Mouse (Mus musculus) intestine, embryonic 16.5 days (tissue): ENCODE measurements around the gene Tmem210. TPM values are rescaled to one million over a fixed set of nuclear protein-coding genes. Genes with fewer than 3 reads are reported as not detected.
A peak's percentile ranks its signal among the peaks of the same experiment; 100 is the strongest.

Experiments used
- ATAC-seq: fragments of 200-750 bp; cut with Nextera tagmentation; 2 replicates; pipeline ENCODE4 v1.8.0; 2017; ENCODE audit warnings: moderate TSS enrichment, moderate library complexity
- H3K27ac ChIP-seq: fragments of 300-500 bp; sonication (generic); 2 replicates; pipeline ENCODE4 v1.5.1; 2014; ENCODE audit warnings: mild to moderate bottlenecking, low read length
- H3K27me3 ChIP-seq: fragments of 300-500 bp; sonication (generic); replicated peaks from 2 replicates; pipeline ENCODE4 v1.6.1; 2014; ENCODE audit warnings: low read length, control low read depth, mixed read lengths; ENCODE audit not compliant: control insufficient read depth, insufficient read depth
- H3K36me3 ChIP-seq: fragments of 300-500 bp; sonication (generic); 2 replicates; pipeline ENCODE4 v1.6.1; 2014; ENCODE audit warnings: low read length, control low read depth; ENCODE audit not compliant: control insufficient read depth, insufficient read depth
- H3K4me1 ChIP-seq: fragments of 300-500 bp; sonication (generic); 2 replicates; pipeline ENCODE4 v1.6.1; 2014; ENCODE audit warnings: low read length, control low read depth, mixed read lengths; ENCODE audit not compliant: control insufficient read depth, insufficient read depth
- H3K4me2 ChIP-seq: fragments of 300-500 bp; sonication (generic); 2 replicates; pipeline ENCODE4 v1.6.1; 2014; ENCODE audit warnings: low read depth, low read length, control low read depth
- H3K4me3 ChIP-seq: fragments of 300-500 bp; sonication (generic); 2 replicates; pipeline ENCODE4 v1.5.1; 2014; ENCODE audit warnings: mild to moderate bottlenecking, low read length
- H3K9ac ChIP-seq: fragments of 300-500 bp; sonication (generic); 2 replicates; pipeline ENCODE4 v1.6.1; 2014; ENCODE audit warnings: low read depth, low read length
- H3K9me3 ChIP-seq: fragments of 300-500 bp; sonication (generic); 2 replicates; pipeline ENCODE4 v1.6.1; 2016; ENCODE audit warnings: low read length, control low read depth; ENCODE audit not compliant: control insufficient read depth
- WGBS: fragments of 180-500 bp; shearing (Covaris S2); extraction: QIAGEN DNeasy Blood & Tissue Kit; methylation state at CpG from one replicate; pipeline ENCODE4 v1.1.7; 2014; 5-methylcytosine and 5-hydroxymethylcytosine counted together
- polyA plus RNA-seq: library from polyadenylated mRNA; unstranded; fragments of >200 nt; fragmentation: Nextera tagmentation; extraction: Ambion mirVana; gene quantifications from 2 replicates; pipeline ENCODE4 v1.2.1, GENCODE M21; 2015

The Tmem210 gene
- polyA plus RNA-seq = not detected in 2 replicates

GRCm38 (mm10) chr2:25287927-25288649, at the start of gene Tmem210:
Gene Tmem210, plus strand, starts transcription at chr2:25288145.
- no peak within 1 kb of the TSS for H3K4me3 ChIP-seq
- peaks cover 7% of the 10 kb centered on the region for H3K36me3 ChIP-seq
- H3K4me2 ChIP-seq = no peak within 1 kb of the TSS
- H3K4me1 ChIP-seq = peaks cover 29% of the 10 kb centered on the region
- no peaks in the 10 kb centered on the region for H3K9me3 ChIP-seq
- H3K27ac ChIP-seq = peak within 1 kb of the TSS; percentile 65
- ATAC-seq = no peak
- H3K27me3 ChIP-seq = peaks cover 47% of the 10 kb centered on the region
- WGBS = 86% methylated on average over 6 of the region's 6 CpGs
- no peak within 1 kb of the TSS for H3K9ac ChIP-seq

DNA sequence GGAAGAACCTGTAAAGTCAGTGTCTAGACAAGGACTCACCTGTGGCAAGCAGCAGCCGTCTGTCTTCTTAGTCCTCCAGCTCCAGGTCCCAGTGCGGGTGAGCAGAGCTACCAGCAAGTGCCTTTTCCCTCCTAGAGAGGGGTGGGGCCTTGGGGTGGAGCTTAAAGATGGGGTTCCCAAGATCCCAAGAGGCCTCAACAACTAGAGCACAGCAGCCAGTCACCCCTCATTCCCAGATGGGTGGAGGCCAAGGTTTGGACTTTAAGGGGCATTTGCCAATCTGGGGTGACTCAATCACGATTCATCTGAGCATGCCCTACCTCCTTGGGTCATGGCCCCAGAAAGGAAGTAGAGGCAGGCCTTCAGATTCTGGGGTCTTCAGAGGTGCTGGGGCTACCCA, 48.2 kb upstream of the Tmem210 start:
- no peak overlapping the region for H3K4me3 ChIP-seq
- no peak overlapping the region for H3K4me2 ChIP-seq
- H3K36me3 ChIP-seq = no peaks in the 10 kb centered on the region
- no peaks in the 10 kb centered on the region for H3K9me3 ChIP-seq
- ATAC-seq = no peak
- H3K27ac ChIP-seq = no peak overlapping the region
- WGBS = 85% methylated on average over 3 of the region's 3 CpGs
- H3K27me3 ChIP-seq = no peaks in the 10 kb centered on the region; the same call in 1 of the 2 replicates
- H3K9ac ChIP-seq = peak overlapping the region; percentile 59; the same call in 1 of the 2 replicates
- H3K4me1 ChIP-seq = peaks cover 50% of the 10 kb centered on the region

- WGBS = 52% methylated on average over 8 of the region's 8 CpGs
- Histone ChIP-seq H3K4me1 (peaks cover 47% of the 10 kb centered on the region), H3K4me2 (peak overlapping the region; percentile 97), H3K36me3 (no peaks in the 10 kb centered on the region), H3K4me3 (peak overlapping the region; percentile 62), H3K9me3 (no peaks in the 10 kb centered on the region), H3K9ac (peak overlapping the region; percentile 59), H3K27me3 (no peaks in the 10 kb centered on the region; the same call in 1 of the 2 replicates), H3K27ac (peak overlapping the region; percentile 79)
- peak; percentile 10 for ATAC-seq
These were observed 47.6 kb upstream of the Tmem210 start for GRCm38 (mm10) chr2:25240310-25240709.

DNA sequence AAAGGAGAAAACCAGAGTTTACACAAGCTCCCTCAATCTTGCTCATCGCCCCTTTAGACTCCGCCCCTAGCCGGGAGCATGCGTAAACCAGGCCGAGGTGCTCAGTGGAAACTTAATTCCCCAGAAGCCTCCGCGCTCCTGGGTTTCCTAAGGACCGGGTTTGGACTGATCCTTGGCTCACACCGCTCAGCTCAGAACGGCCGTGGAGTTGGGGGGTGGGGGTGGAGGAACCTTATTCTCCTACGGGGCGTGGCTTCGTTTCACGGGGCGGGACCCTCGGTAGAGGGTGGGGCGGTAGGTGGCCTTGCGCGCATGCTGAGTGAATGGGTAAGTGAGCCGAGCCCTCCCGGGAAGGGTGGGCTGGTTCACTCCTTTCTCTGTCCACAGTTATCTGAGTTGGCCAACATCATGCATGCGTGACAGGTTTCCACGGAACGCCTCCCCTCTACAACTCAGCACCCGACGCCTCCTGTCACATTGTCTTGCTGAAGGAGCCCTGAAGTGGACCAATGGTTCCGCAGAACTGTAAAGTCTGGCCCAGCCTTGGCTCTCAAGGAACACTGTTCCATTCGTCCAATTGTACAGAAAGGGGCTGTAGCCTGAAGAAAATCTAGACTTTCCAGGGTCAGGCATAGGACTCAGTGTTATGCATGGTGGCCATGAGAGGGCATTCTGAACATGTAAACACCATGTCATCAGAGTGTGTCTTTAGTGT, 47.1 kb upstream of the Tmem210 start:
- Histone ChIP-seq H3K9me3 (no peaks in the 10 kb centered on the region), H3K4me3 (peak overlapping the region; percentile 62), H3K4me2 (peak overlapping the region; percentile 97), H3K36me3 (0 out of 2 replicates have a peak, but pooled peaks cover 3% of the 10 kb centered on the region), H3K9ac (peak overlapping the region; percentile 59), H3K27ac (peak overlapping the region; percentile 79), H3K4me1 (peaks cover 46% of the 10 kb centered on the region), H3K27me3 (no peaks in the 10 kb centered on the region; the same call in 1 of the 2 replicates)
- 1% methylated on average over 29 of the region's 29 CpGs for WGBS
- peak; percentile 71 for ATAC-seq

DNA sequence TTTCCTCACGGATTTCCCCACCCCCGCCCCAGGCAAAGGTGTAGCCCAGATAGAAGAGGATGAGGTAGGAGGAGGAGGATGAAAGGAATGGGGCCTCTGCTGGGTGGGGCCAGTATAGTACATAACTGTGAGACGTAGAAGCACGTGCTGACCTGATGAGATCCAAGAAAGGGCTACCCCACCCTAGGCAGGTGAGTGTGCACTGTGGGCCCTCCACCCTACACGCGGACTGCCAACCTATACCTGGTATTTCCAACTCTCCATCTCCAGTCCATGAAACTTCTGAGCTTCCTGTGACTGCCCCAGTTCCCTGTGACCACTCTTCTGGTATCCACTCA, 46.5 kb upstream of the Tmem210 start:
- Histone ChIP-seq H3K27ac (peak overlapping the region; percentile 79), H3K4me3 (peak overlapping the region; percentile 62), H3K36me3 (0 out of 2 replicates have a peak, but pooled peaks cover 4% of the 10 kb centered on the region), H3K4me2 (peak overlapping the region; percentile 97), H3K27me3 (no peaks in the 10 kb centered on the region; the same call in 1 of the 2 replicates), H3K9me3 (no peaks in the 10 kb centered on the region), H3K9ac (peak overlapping the region; percentile 76; the same call in 1 of the 2 replicates), H3K4me1 (peaks cover 45% of the 10 kb centered on the region)
- 15% methylated on average over 6 of the region's 6 CpGs for WGBS
- ATAC-seq = peak; percentile 56

DNA sequence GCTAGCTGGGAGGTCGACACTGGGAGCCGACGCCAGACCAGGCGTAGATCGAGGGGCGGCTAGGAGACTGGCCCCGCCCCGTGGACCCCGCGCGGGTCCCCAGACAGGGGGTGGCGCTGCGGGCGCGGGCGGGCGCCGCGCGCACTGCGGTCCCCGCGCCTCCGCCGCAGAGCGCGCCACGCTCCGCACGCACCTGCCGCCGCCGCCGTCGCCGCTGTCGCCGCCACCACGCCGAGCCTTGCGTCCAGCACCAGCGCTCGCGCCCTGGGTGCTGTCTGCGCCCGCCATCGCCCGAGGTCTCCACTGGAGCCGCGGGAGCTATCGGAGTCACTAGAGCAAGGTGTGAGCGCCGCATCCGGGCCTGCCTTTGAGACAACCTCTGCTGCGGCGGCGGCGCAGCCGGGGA, 45.8 kb upstream of the Tmem210 start, which contains the start of the genes Rnf208 and Cysrt1:
Rnf208 (plus strand) TSS at position 155 of the 406 bp plus-strand sequence.
Cysrt1 (minus strand) TSS at position 352 of the 406 bp plus-strand sequence.
- under 1% methylated on average over 57 of the region's 59 CpGs for whole genome bisulfite sequencing
- peak within 1 kb of the TSS; percentile 97 for H3K4me2 ChIP-seq
- H3K27me3 ChIP-seq = no peaks in the 10 kb centered on the region; the same call in 1 of the 2 replicates
- peaks cover 44% of the 10 kb centered on the region for H3K4me1 ChIP-seq
- H3K9ac ChIP-seq = peak within 1 kb of the TSS; percentile 76
- no peaks in the 10 kb centered on the region for H3K9me3 ChIP-seq
- peak within 1 kb of the TSS; percentile 62 for H3K4me3 ChIP-seq
- H3K36me3 ChIP-seq = 0 out of 2 replicates have a peak, but pooled peaks cover 4% of the 10 kb centered on the region
- no peak for ATAC-seq
- H3K27ac ChIP-seq = peak within 1 kb of the TSS; percentile 79

- peaks cover 33% of the 10 kb centered on the region for H3K4me1 ChIP-seq
- ATAC-seq = no peak
- H3K9me3 ChIP-seq = no peaks in the 10 kb centered on the region
- H3K9ac ChIP-seq = no peak overlapping the region
- H3K36me3 ChIP-seq = 0 out of 2 replicates have a peak, but pooled peaks cover 7% of the 10 kb centered on the region
- 73% methylated on average over 8 of the region's 8 CpGs for WGBS
- no peak overlapping the region for H3K27ac ChIP-seq
- H3K4me3 ChIP-seq = no peak overlapping the region; the same call in 1 of the 2 replicates
- no peak overlapping the region for H3K4me2 ChIP-seq
- H3K27me3 ChIP-seq = no peaks in the 10 kb centered on the region; the same call in 1 of the 2 replicates
These were observed 44.6 kb upstream of the Tmem210 start for GRCm38 (mm10) chr2:25243342-25243741.

- no peak for ATAC-seq
- Histone ChIP-seq H3K36me3 (0 out of 2 replicates have a peak, but pooled peaks cover 8% of the 10 kb centered on the region), H3K4me1 (peaks cover 33% of the 10 kb centered on the region), H3K27ac (no peak overlapping the region), H3K4me2 (no peak overlapping the region), H3K9me3 (no peaks in the 10 kb centered on the region), H3K9ac (no peak overlapping the region), H3K27me3 (no peaks in the 10 kb centered on the region; the same call in 1 of the 2 replicates), H3K4me3 (no peak overlapping the region)
- WGBS = 85% methylated on average over 4 of the region's 4 CpGs
These were observed 43.8 kb upstream of the Tmem210 start for GRCm38 (mm10) chr2:25244144-25244543.
